In genomic region chr4:148448853-148449245, GRCm38 (mm10) we compare ENCODE assay signal across 8 mouse cellular contexts. TPM values are rescaled to one million over a fixed set of nuclear protein-coding genes. Genes with fewer than 3 reads are reported as not detected.
DNase-seq lines count a peak whose midpoint lies in the region; ATAC-seq and TF ChIP-seq lines count a peak whose summit lies in the region.

No protein-coding gene starts in this region.

- H3K27ac ChIP-seq in left cerebral cortex, adult 2 months, result peak overlapping the region; percentile 77
- peak overlapping the region; percentile 63 for H3K27ac ChIP-seq in embryonic facial prominence, embryonic 15.5 days (replicated peaks)
- H3K27ac ChIP-seq in kidney, embryonic 15.5 days, result peak overlapping the region; percentile 59

- H3K9ac ChIP-seq in embryonic facial prominence, embryonic 15.5 days, result peak overlapping the region; percentile 88
- peak overlapping the region; percentile 79 for H3K9ac ChIP-seq in kidney, embryonic 15.5 days

- 1% methylated on average over 15 of the region's 15 CpGs for WGBS in embryonic facial prominence, embryonic 15.5 days
- under 1% methylated on average over 15 of the region's 15 CpGs for WGBS in kidney, embryonic 15.5 days

- no peak for TF ChIP-seq CTCF in left cerebral cortex, adult 2 months (IDR thresholded peaks at IDR 0.05)

- ATAC-seq in embryonic facial prominence, embryonic 15.5 days (ENCODE audit: insufficient number of reproducible peaks, low FRiP score, low TSS enrichment, low read depth), result no peak
- ATAC-seq in kidney, embryonic 15.5 days (replicated peaks; ENCODE audit: low FRiP score), result no peak; the same call in 1 of the 2 replicates

- no peaks in the 10 kb centered on the region for H3K27me3 ChIP-seq in embryonic facial prominence, embryonic 15.5 days
- H3K27me3 ChIP-seq in kidney, embryonic 15.5 days, result no peaks in the 10 kb centered on the region

- H3K4me1 ChIP-seq in embryonic facial prominence, embryonic 15.5 days, result peaks cover 21% of the 10 kb centered on the region
- peaks cover 24% of the 10 kb centered on the region for H3K4me1 ChIP-seq in kidney, embryonic 15.5 days

- intact Hi-C loops in left cerebral cortex, adult 2 months (cut with DNase I), result no loop called here

- peak overlapping the region; percentile 80 for H3K4me3 ChIP-seq in left cerebral cortex, adult 2 months
- H3K4me3 ChIP-seq in embryonic facial prominence, embryonic 15.5 days (replicated peaks), result peak overlapping the region; percentile 97
- peak overlapping the region; percentile 85 for H3K4me3 ChIP-seq in kidney, embryonic 15.5 days (replicated peaks)

- H3K36me3 ChIP-seq in embryonic facial prominence, embryonic 15.5 days, result peaks cover 17% of the 10 kb centered on the region
- H3K36me3 ChIP-seq in kidney, embryonic 15.5 days, result peaks cover 19% of the 10 kb centered on the region

- no peaks in the 10 kb centered on the region for H3K9me3 ChIP-seq in embryonic facial prominence, embryonic 15.5 days (replicated peaks)
- no peaks in the 10 kb centered on the region for H3K9me3 ChIP-seq in kidney, embryonic 15.5 days (replicated peaks)

- no peak for DNase-seq in left cerebral cortex, adult 2 months (ENCODE audit: extremely low spot score in 1 of 2, low spot score in 2 of 2)
- DNase-seq in left cerebral cortex, adult 18-20 months (ENCODE audit: low spot score in 2 of 2), result no peak
- DNase-seq in adipocyte (ENCODE audit: low spot score), result peak; percentile 24
- DNase-seq in lung, postnatal 25 days (ENCODE audit: low spot score), result peak; percentile 10
- no peak for DNase-seq in spleen, postnatal 10 days (ENCODE audit: low spot score in 2 of 2)
- no peak for DNase-seq in retina, postnatal 1 day

- H3K4me2 ChIP-seq in embryonic facial prominence, embryonic 15.5 days (replicated peaks), result peak overlapping the region; percentile 71
- peak overlapping the region; percentile 66 for H3K4me2 ChIP-seq in kidney, embryonic 15.5 days

RNA-seq across cellular contexts. Expression of gene Mtor, which starts 0.4 kb away (rescaled TPM):
- total RNA-seq in left cerebral cortex, adult 2 months (2021), result 10 to 100 TPM; 92.7 to 94.0 TPM
- 10 to 100 TPM; 91.6 to 97.9 TPM for total RNA-seq in left cerebral cortex, adult 18-20 months (2021)
- polyA plus RNA-seq in embryonic facial prominence, embryonic 15.5 days (2015; fragmentation: Nextera tagmentation; extraction: Ambion mirVana), result 14.7 and 14.9 TPM in 2 replicates
- polyA plus RNA-seq in kidney, embryonic 15.5 days (2015; fragmentation: Nextera tagmentation; extraction: Ambion mirVana), result 19.5 and 20.0 TPM in 2 replicates

RNA-seq across cellular contexts. Expression of gene Ubiad1, which starts 4.3 kb away (rescaled TPM):
- 1 to 10 TPM; 9.3 to 9.4 TPM for total RNA-seq in left cerebral cortex, adult 2 months (2021)
- total RNA-seq in left cerebral cortex, adult 18-20 months (2021), result 1 to 10 TPM; 8.0 to 9.2 TPM
- polyA plus RNA-seq in embryonic facial prominence, embryonic 15.5 days (2015; fragmentation: Nextera tagmentation; extraction: Ambion mirVana), result 20.5 and 21.7 TPM in 2 replicates
- polyA plus RNA-seq in kidney, embryonic 15.5 days (2015; fragmentation: Nextera tagmentation; extraction: Ambion mirVana), result 24.9 and 26.8 TPM in 2 replicates

RNA-seq across cellular contexts. Expression of gene Angptl7, which starts 51.4 kb away (rescaled TPM):
- total RNA-seq in left cerebral cortex, adult 2 months (2021), result under 1 TPM; 0.57 to 0.89 TPM
- total RNA-seq in left cerebral cortex, adult 18-20 months (2021), result under 1 TPM; 0.61 to 0.77 TPM
- polyA plus RNA-seq in embryonic facial prominence, embryonic 15.5 days (2015; fragmentation: Nextera tagmentation; extraction: Ambion mirVana), result 4.8 and 7.7 TPM in 2 replicates
- polyA plus RNA-seq in kidney, embryonic 15.5 days (2015; fragmentation: Nextera tagmentation; extraction: Ambion mirVana), result 1.4 and 3.8 TPM in 2 replicates

Comparison
In these comparisons a context has a peak if more than half of its experiments do, and no peak if none do; other contexts are left out.
1. DNase-seq: peak in adipocyte (single experiment) and lung, postnatal 25 days (single experiment); none in left cerebral cortex, adult 2 months (0 of 2), left cerebral cortex, adult 18-20 months (0 of 2), spleen, postnatal 10 days (0 of 2) and retina, postnatal 1 day (single experiment).
2. Peak in every context shown above with its lines, with median percentiles within 50 percentile points of each other: H3K27ac ChIP-seq and H3K4me3 ChIP-seq.